Mouse (Mus musculus) embryo, embryonic 11.5 days (tissue): ENCODE measurements around the gene Morc3.
A peak's percentile ranks its signal among the peaks of the same experiment; 100 is the strongest.

ENCODE experiments used
- DNase-seq: peaks from one replicate; pipeline ENCODE4 v3.0.0-alpha.2; 2012; ENCODE audit warnings: low read depth, low spot score

Morc3 gene

GRCm38 (mm10) chr16:93831627-93832395 lies at the start of gene Morc3:
Gene Morc3, plus strand, starts transcription at chr16:93832121.
- peak; percentile 100 for DNase-seq

- no peak for DNase-seq
These were observed 47.7 kb upstream of the Morc3 start for GRCm38 (mm10) chr16:93784175-93784574.

- peak; percentile 75 for DNase-seq
These were observed 46.1 kb upstream of the Morc3 start for GRCm38 (mm10) chr16:93785805-93786204.

GRCm38 (mm10) chr16:93788388-93788787 lies 43.5 kb upstream of the Morc3 start:
- DNase-seq, result no peak

- DNase-seq, result no peak
These were observed 43.0 kb upstream of the Morc3 start for GRCm38 (mm10) chr16:93788881-93789280.

GRCm38 (mm10) chr16:93789971-93790755 lies 41.8 kb upstream of the Morc3 start:
- DNase-seq, result no peak

GRCm38 (mm10) chr16:93792981-93793630 lies 38.8 kb upstream of the Morc3 start:
- DNase-seq, result no peak

- DNase-seq, result no peak
These were observed 37.1 kb upstream of the Morc3 start for GRCm38 (mm10) chr16:93794845-93795244.

- no peak for DNase-seq
These were observed 36.5 kb upstream of the Morc3 start for GRCm38 (mm10) chr16:93795391-93795790.

- no peak for DNase-seq
These were observed 34.7 kb upstream of the Morc3 start for GRCm38 (mm10) chr16:93797021-93797840.

- DNase-seq, result no peak
These were observed 34.0 kb upstream of the Morc3 start for GRCm38 (mm10) chr16:93797841-93798492.

GRCm38 (mm10) chr16:93798623-93799022 lies 33.3 kb upstream of the Morc3 start:
- no peak for DNase-seq

GRCm38 (mm10) chr16:93799071-93799470 lies 32.9 kb upstream of the Morc3 start:
- DNase-seq, result no peak

GRCm38 (mm10) chr16:93799936-93800335 lies 32.0 kb upstream of the Morc3 start:
- no peak for DNase-seq

- DNase-seq, result no peak
These were observed 24.8 kb upstream of the Morc3 start for GRCm38 (mm10) chr16:93807167-93807566.

- no peak for DNase-seq
These were observed 23.9 kb upstream of the Morc3 start for GRCm38 (mm10) chr16:93807961-93808554.

GRCm38 (mm10) chr16:93815856-93816736 lies 15.8 kb upstream of the Morc3 start:
- no peak for DNase-seq

GRCm38 (mm10) chr16:93816861-93817260 lies 15.1 kb upstream of the Morc3 start:
- DNase-seq, result no peak

GRCm38 (mm10) chr16:93817371-93817770 lies 14.6 kb upstream of the Morc3 start:
- no peak for DNase-seq
